Mouse (Mus musculus) lung, postnatal 0 days (tissue): Measurements from ENCODE around the gene Olfr544.

ENCODE experiments used
- CTCF ChIP-seq: IDR thresholded peaks from 2 replicates; pipeline ENCODE4 v1.5.1; 2016; ENCODE audit warnings: antibody characterized with exemption, mild to moderate bottlenecking
- EP300 ChIP-seq: IDR thresholded peaks from 2 replicates; pipeline ENCODE4 v1.6.1; 2016; ENCODE audit warnings: antibody characterized with exemption, mild to moderate bottlenecking, control low read depth

- TF ChIP-seq CTCF: no peak
- TF ChIP-seq EP300: no peak
Observed at GRCm38 (mm10) chr7:102509726-102510125, 21.6 kb upstream of the Olfr544 start.
